Mouse (Mus musculus) left cerebral cortex, postnatal 25 days (tissue): Measurements from ENCODE around the gene Adamts18. TPM values are rescaled to one million over a fixed set of nuclear protein-coding genes. Genes with fewer than 3 reads are reported as not detected.
"Not testable (repeated sequence)": the region's sequence is repeated elsewhere in the genome, so short reads cannot be mapped to it uniquely, and the experiment has no call there.

Source experiments
- DNase-seq, 2 experiments: peaks; one replicate each; pipeline ENCODE4 v3.0.0; 2022; ENCODE audit warnings: low spot score in 2 of 2, mixed read lengths in 1 of 2
- intact Hi-C: fragments of 180-260 bp; cut with DNase I; formaldehyde crosslinking; loops from one replicate; pipeline ENCODE4 v1.15.1; 2025
- total RNA-seq, 2 experiments: library from RNA; stranded (reverse); gene quantifications; 2 replicates each; pipeline ENCODE4 v1.2.3; 2021

The Adamts18 gene
- total RNA-seq, 2 experiments from 2014 or later, result 2.6 to 3.1 TPM

- no peak for DNase-seq
- intact Hi-C loops, result no loop called here
Observed at GRCm38 (mm10) chr8:113847606-113848080, 895 bp downstream of the Adamts18 start.

- intact Hi-C loops, result no loop called here
- no peak for DNase-seq
Observed at GRCm38 (mm10) chr8:113846669-113847068, 1.9 kb downstream of the Adamts18 start.

- intact Hi-C loops, result no loop called here
Observed at GRCm38 (mm10) chr8:113844801-113845301, 3.7 kb downstream of the Adamts18 start.

GRCm38 (mm10) chr8:113838211-113838610 is 10.3 kb downstream of the Adamts18 start:
- intact Hi-C loops, result no loop called here
- DNase-seq, result no peak

More at GRCm38 (mm10) chr8:113844801-113845301, 3.7 kb downstream of the Adamts18 start:
- DNase-seq, result no peak

- DNase-seq, result no peak
- intact Hi-C loops, result no loop called here
Observed at GRCm38 (mm10) chr8:113837570-113837915, 11.0 kb downstream of the Adamts18 start.

- DNase-seq, result no peak
- intact Hi-C loops, result no loop called here
Observed at GRCm38 (mm10) chr8:113836892-113837569, 11.5 kb downstream of the Adamts18 start.

- DNase-seq, result no peak
- intact Hi-C loops, result no loop called here
Observed at GRCm38 (mm10) chr8:113833644-113834043, 14.9 kb downstream of the Adamts18 start.

GRCm38 (mm10) chr8:113827270-113827669 is 21.3 kb downstream of the Adamts18 start:
- DNase-seq, result no peak
- intact Hi-C loops, result no loop called here

GRCm38 (mm10) chr8:113820983-113821587 is 27.5 kb downstream of the Adamts18 start:
- DNase-seq, result no peak
- intact Hi-C loops, result no loop called here

GRCm38 (mm10) chr8:113813966-113814365 is 34.6 kb downstream of the Adamts18 start:
- intact Hi-C loops, result no loop called here
- DNase-seq, result no peak

GRCm38 (mm10) chr8:113811521-113811920 is 37.0 kb downstream of the Adamts18 start:
- DNase-seq, result peak; percentile 25 to 79
- intact Hi-C loops, result loop anchor here (1.0 kb wide), 1 partner anchor 62 kb away; no protein-coding TSS in a partner anchor

GRCm38 (mm10) chr8:113809929-113810328 is 38.6 kb downstream of the Adamts18 start:
- intact Hi-C loops, result no loop called here
- no peak for DNase-seq

- intact Hi-C loops, result no loop called here
Observed at GRCm38 (mm10) chr8:113803830-113804611, 44.5 kb downstream of the Adamts18 start.

GRCm38 (mm10) chr8:113801551-113801950 is 47.0 kb downstream of the Adamts18 start:
- DNase-seq, result no peak
- intact Hi-C loops, result no loop called here

More at GRCm38 (mm10) chr8:113803830-113804611, 44.5 kb downstream of the Adamts18 start:
- no peak for DNase-seq

GRCm38 (mm10) chr8:113800556-113800955 is 48.0 kb downstream of the Adamts18 start:
- intact Hi-C loops, DNase-seq: not testable (repeated sequence)

GRCm38 (mm10) chr8:113799550-113799949 is 49.0 kb downstream of the Adamts18 start:
- intact Hi-C loops, result no loop called here
- DNase-seq, result no peak

GRCm38 (mm10) chr8:113791856-113792255 is 56.7 kb downstream of the Adamts18 start:
- peak in 1 of 2 experiments; percentile 28 for DNase-seq
- intact Hi-C loops, result no loop called here

GRCm38 (mm10) chr8:113791061-113791460 is 57.5 kb downstream of the Adamts18 start:
- intact Hi-C loops, result no loop called here
- peak; percentile 11 to 62 for DNase-seq

GRCm38 (mm10) chr8:113783711-113784110 is 64.8 kb downstream of the Adamts18 start:
- intact Hi-C loops, result no loop called here
- no peak for DNase-seq

- DNase-seq, result no peak
- intact Hi-C loops, result no loop called here
Observed at GRCm38 (mm10) chr8:113781554-113781953, 67.0 kb downstream of the Adamts18 start.
